Mouse (Mus musculus) liver, embryonic 12.5 days (tissue): ENCODE data around the gene Itgb1bp1. TPM values are rescaled to one million over a fixed set of nuclear protein-coding genes. Genes with fewer than 3 reads are reported as not detected.
A peak's percentile ranks its signal among the peaks of the same experiment; 100 is the strongest.

Source experiments
- ATAC-seq: fragments of 200-750 bp; cut with Nextera tagmentation; 2 replicates; pipeline ENCODE4 v1.8.0; 2017; ENCODE audit warnings: moderate number of reproducible peaks, mild to moderate bottlenecking, moderate library complexity
- H3K27ac ChIP-seq: fragments of 300-500 bp; sonication (generic); 2 replicates; pipeline ENCODE4 v1.5.1; 2016; ENCODE audit warnings: mild to moderate bottlenecking
- H3K27me3 ChIP-seq: fragments of 300-500 bp; sonication (generic); replicated peaks from 2 replicates; pipeline ENCODE4 v1.6.1; 2016; ENCODE audit warnings: mild to moderate bottlenecking, moderate library complexity
- H3K36me3 ChIP-seq: fragments of 300-500 bp; sonication (generic); 2 replicates; pipeline ENCODE4 v1.6.1; 2016; ENCODE audit warnings: mild to moderate bottlenecking, moderate library complexity
- H3K4me1 ChIP-seq: fragments of 300-500 bp; sonication (generic); 2 replicates; pipeline ENCODE4 v1.6.1; 2016
- H3K4me2 ChIP-seq: fragments of 300-500 bp; sonication (generic); 2 replicates; pipeline ENCODE4 v1.6.1; 2016; ENCODE audit warnings: mild to moderate bottlenecking, moderate library complexity
- H3K4me3 ChIP-seq: fragments of 300-500 bp; sonication (generic); 2 replicates; pipeline ENCODE4 v1.5.1; 2016; ENCODE audit warnings: mild to moderate bottlenecking, moderate library complexity
- H3K9ac ChIP-seq: fragments of 300-500 bp; sonication (generic); 2 replicates; pipeline ENCODE4 v1.6.1; 2016; ENCODE audit warnings: mild to moderate bottlenecking, moderate library complexity
- H3K9me3 ChIP-seq: fragments of 300-500 bp; sonication (generic); replicated peaks from 2 replicates; pipeline ENCODE4 v1.6.1; 2016; ENCODE audit warnings: mild to moderate bottlenecking, moderate library complexity
- WGBS: fragments of 180-500 bp; shearing (Covaris S2); methylation state at CpG from one replicate; pipeline ENCODE4 v1.1.7; 2016; ENCODE audit not compliant: insufficient replicate concordance; 5-methylcytosine and 5-hydroxymethylcytosine counted together
- polyA plus RNA-seq: library from polyadenylated mRNA; unstranded; fragments of >200 nt; fragmentation: Nextera tagmentation; extraction: Ambion mirVana; gene quantifications from 2 replicates; pipeline ENCODE4 v1.2.1, GENCODE M21; 2016

Gene Itgb1bp1
- polyA plus RNA-seq, 1 experiment from 2014 or later, result 27.9 TPM

GRCm38 (mm10) chr12:21229076-21229918 is 56.8 kb downstream of the Itgb1bp1 start:
- peak overlapping the region; percentile 54; the same call in 1 of the 2 replicates for H3K27ac ChIP-seq
- H3K4me2 ChIP-seq, result peak overlapping the region; percentile 42
- peaks cover 44% of the 10 kb centered on the region for H3K4me1 ChIP-seq
- peak overlapping the region; percentile 9; the same call in 1 of the 2 replicates for H3K9ac ChIP-seq
- 0 out of 2 replicates have a peak overlapping the region, but pooled peaks have one; percentile 0 for H3K4me3 ChIP-seq
- no peaks in the 10 kb centered on the region for H3K27me3 ChIP-seq
- no peaks in the 10 kb centered on the region for H3K9me3 ChIP-seq
- WGBS, result 40% methylated on average over 17 of the region's 17 CpGs
- peaks cover 8% of the 10 kb centered on the region for H3K36me3 ChIP-seq
- peak; percentile 78 for ATAC-seq

GRCm38 (mm10) chr12:21228650-21229049 is 57.4 kb downstream of the Itgb1bp1 start:
- peak overlapping the region; percentile 54; the same call in 1 of the 2 replicates for H3K27ac ChIP-seq

GRCm38 (mm10) chr12:21227076-21227980 is 58.8 kb downstream of the Itgb1bp1 start:
- H3K4me2 ChIP-seq, result peak overlapping the region; percentile 38
- H3K36me3 ChIP-seq, result peaks cover 8% of the 10 kb centered on the region
- H3K4me1 ChIP-seq, result peaks cover 54% of the 10 kb centered on the region
- H3K27ac ChIP-seq, result peak overlapping the region; percentile 77
- no peak overlapping the region for H3K4me3 ChIP-seq
- no peaks in the 10 kb centered on the region for H3K27me3 ChIP-seq
- H3K9me3 ChIP-seq, result no peaks in the 10 kb centered on the region
- H3K9ac ChIP-seq, result 0 out of 2 replicates have a peak overlapping the region, but pooled peaks have one; percentile 28
- peak; percentile 57 for ATAC-seq
- 18% methylated on average over 6 of the region's 6 CpGs for WGBS

More at GRCm38 (mm10) chr12:21228650-21229049, 57.4 kb downstream of the Itgb1bp1 start:
- Histone ChIP-seq H3K27me3 (no peaks in the 10 kb centered on the region), H3K4me3 (no peak overlapping the region), H3K36me3 (peaks cover 8% of the 10 kb centered on the region), H3K4me2 (peak overlapping the region; percentile 42), H3K4me1 (peaks cover 48% of the 10 kb centered on the region), H3K9ac (no peak overlapping the region), H3K9me3 (no peaks in the 10 kb centered on the region)
- peak; percentile 25; the same call in 1 of the 2 replicates for ATAC-seq
- WGBS, result 14% methylated on average over 4 of the region's 4 CpGs

- Histone ChIP-seq H3K36me3 (peaks cover 1% of the 10 kb centered on the region; the same call in 1 of the 2 replicates), H3K9ac (no peak overlapping the region), H3K4me3 (no peak overlapping the region), H3K4me2 (no peak overlapping the region), H3K4me1 (peaks cover 54% of the 10 kb centered on the region), H3K9me3 (no peaks in the 10 kb centered on the region), H3K27me3 (no peaks in the 10 kb centered on the region), H3K27ac (no peak overlapping the region)
- no peak for ATAC-seq
- WGBS, result 74% methylated on average over 9 of the region's 9 CpGs
These were observed 59.8 kb downstream of the Itgb1bp1 start for GRCm38 (mm10) chr12:21226316-21226715.

GRCm38 (mm10) chr12:21225358-21225757 is 60.7 kb downstream of the Itgb1bp1 start:
- Histone ChIP-seq H3K36me3 (no peaks in the 10 kb centered on the region; the same call in 1 of the 2 replicates), H3K4me2 (no peak overlapping the region), H3K9ac (no peak overlapping the region), H3K4me1 (peaks cover 54% of the 10 kb centered on the region), H3K9me3 (no peaks in the 10 kb centered on the region), H3K4me3 (no peak overlapping the region), H3K27ac (no peak overlapping the region), H3K27me3 (no peaks in the 10 kb centered on the region)
- WGBS, result 73% methylated on average over 8 of the region's 8 CpGs
- ATAC-seq, result no peak

- Histone ChIP-seq H3K4me2 (no peak overlapping the region), H3K27me3 (no peaks in the 10 kb centered on the region), H3K4me1 (peaks cover 44% of the 10 kb centered on the region), H3K9ac (no peak overlapping the region), H3K36me3 (no peaks in the 10 kb centered on the region; the same call in 1 of the 2 replicates), H3K27ac (no peak overlapping the region), H3K4me3 (no peak overlapping the region), H3K9me3 (no peaks in the 10 kb centered on the region)
- WGBS, result 65% methylated on average over 4 of the region's 4 CpGs
- ATAC-seq, result no peak
These were observed 62.2 kb downstream of the Itgb1bp1 start for GRCm38 (mm10) chr12:21223923-21224322.

- H3K36me3 ChIP-seq, result peaks cover 6% of the 10 kb centered on the region; the same call in 1 of the 2 replicates
These were observed 65.5 kb downstream of the Itgb1bp1 start for GRCm38 (mm10) chr12:21220596-21220995.

GRCm38 (mm10) chr12:21217776-21218444 is 68.2 kb downstream of the Itgb1bp1 start:
- Histone ChIP-seq H3K27me3 (no peaks in the 10 kb centered on the region), H3K9me3 (no peaks in the 10 kb centered on the region), H3K9ac (no peak overlapping the region), H3K4me3 (no peak overlapping the region), H3K4me2 (peak overlapping the region; percentile 16; the same call in 1 of the 2 replicates), H3K36me3 (peaks cover 12% of the 10 kb centered on the region; the same call in 1 of the 2 replicates), H3K4me1 (peaks cover 21% of the 10 kb centered on the region), H3K27ac (no peak overlapping the region)
- no peak for ATAC-seq
- WGBS, result 17% methylated on average over 11 of the region's 11 CpGs

More at GRCm38 (mm10) chr12:21220596-21220995, 65.5 kb downstream of the Itgb1bp1 start:
- H3K4me1 ChIP-seq, result peaks cover 33% of the 10 kb centered on the region
- no peak overlapping the region for H3K4me3 ChIP-seq
- H3K27me3 ChIP-seq, result no peaks in the 10 kb centered on the region
- H3K27ac ChIP-seq, result no peak overlapping the region
- 72% methylated on average over 1 of the region's 1 CpGs for WGBS
- ATAC-seq, result no peak
- no peaks in the 10 kb centered on the region for H3K9me3 ChIP-seq
- H3K4me2 ChIP-seq, result no peak overlapping the region
- H3K9ac ChIP-seq, result no peak overlapping the region

- H3K9me3 ChIP-seq, result no peaks in the 10 kb centered on the region
- H3K36me3 ChIP-seq, result peaks cover 15% of the 10 kb centered on the region; the same call in 1 of the 2 replicates
- H3K4me3 ChIP-seq, result no peak overlapping the region
- no peaks in the 10 kb centered on the region for H3K27me3 ChIP-seq
- peaks cover 28% of the 10 kb centered on the region for H3K4me1 ChIP-seq
- ATAC-seq, result no peak
- 80% methylated on average over 8 of the region's 8 CpGs for WGBS
- H3K4me2 ChIP-seq, result no peak overlapping the region
- no peak overlapping the region for H3K9ac ChIP-seq
- no peak overlapping the region for H3K27ac ChIP-seq
These were observed 71.4 kb downstream of the Itgb1bp1 start for GRCm38 (mm10) chr12:21214551-21215165.

- no peak overlapping the region for H3K4me2 ChIP-seq
- no peaks in the 10 kb centered on the region for H3K9me3 ChIP-seq
- peaks cover 11% of the 10 kb centered on the region; the same call in 1 of the 2 replicates for H3K36me3 ChIP-seq
- 79% methylated on average over 17 of the region's 17 CpGs for WGBS
- no peak overlapping the region for H3K4me3 ChIP-seq
- H3K9ac ChIP-seq, result no peak overlapping the region
- no peak overlapping the region for H3K27ac ChIP-seq
- no peak for ATAC-seq
- H3K4me1 ChIP-seq, result peaks cover 23% of the 10 kb centered on the region
- no peaks in the 10 kb centered on the region for H3K27me3 ChIP-seq
These were observed 73.2 kb downstream of the Itgb1bp1 start for GRCm38 (mm10) chr12:21212876-21213275.

GRCm38 (mm10) chr12:21209273-21209672 is 76.8 kb downstream of the Itgb1bp1 start:
- H3K4me3 ChIP-seq, result no peak overlapping the region
- H3K36me3 ChIP-seq, result peaks cover 13% of the 10 kb centered on the region; the same call in 1 of the 2 replicates
- H3K4me1 ChIP-seq, result peaks cover 44% of the 10 kb centered on the region
- H3K9ac ChIP-seq, result no peak overlapping the region
- no peak overlapping the region for H3K4me2 ChIP-seq
- H3K9me3 ChIP-seq, result no peaks in the 10 kb centered on the region
- WGBS, result 75% methylated on average over 10 of the region's 10 CpGs
- H3K27ac ChIP-seq, result no peak overlapping the region
- H3K27me3 ChIP-seq, result no peaks in the 10 kb centered on the region
- no peak for ATAC-seq
